Mouse (Mus musculus): ENCODE measurements around the gene Nfib.

The Nfib gene

DNA sequence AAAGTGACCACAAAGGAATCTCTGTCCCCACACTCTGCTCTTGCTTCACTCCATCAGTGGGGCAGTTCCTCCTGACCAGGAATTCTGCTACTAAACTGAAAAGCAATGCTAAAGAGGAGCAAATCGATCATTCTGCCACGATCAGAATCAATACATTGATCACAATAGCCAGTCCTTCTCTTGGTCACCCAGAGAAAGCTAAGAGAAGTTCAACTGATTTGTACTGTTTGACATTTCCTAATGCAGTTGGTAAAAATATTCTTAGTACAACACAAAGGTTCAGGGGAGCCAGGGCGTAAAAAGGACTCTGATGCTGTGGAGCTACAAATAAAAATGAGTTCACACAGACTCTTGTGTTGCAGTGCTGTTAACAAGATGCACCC lies 234.6 kb downstream of the Nfib start:
- DNase-seq (ENCODE audit: low spot score in 2 of 2) = no peak

DNA sequence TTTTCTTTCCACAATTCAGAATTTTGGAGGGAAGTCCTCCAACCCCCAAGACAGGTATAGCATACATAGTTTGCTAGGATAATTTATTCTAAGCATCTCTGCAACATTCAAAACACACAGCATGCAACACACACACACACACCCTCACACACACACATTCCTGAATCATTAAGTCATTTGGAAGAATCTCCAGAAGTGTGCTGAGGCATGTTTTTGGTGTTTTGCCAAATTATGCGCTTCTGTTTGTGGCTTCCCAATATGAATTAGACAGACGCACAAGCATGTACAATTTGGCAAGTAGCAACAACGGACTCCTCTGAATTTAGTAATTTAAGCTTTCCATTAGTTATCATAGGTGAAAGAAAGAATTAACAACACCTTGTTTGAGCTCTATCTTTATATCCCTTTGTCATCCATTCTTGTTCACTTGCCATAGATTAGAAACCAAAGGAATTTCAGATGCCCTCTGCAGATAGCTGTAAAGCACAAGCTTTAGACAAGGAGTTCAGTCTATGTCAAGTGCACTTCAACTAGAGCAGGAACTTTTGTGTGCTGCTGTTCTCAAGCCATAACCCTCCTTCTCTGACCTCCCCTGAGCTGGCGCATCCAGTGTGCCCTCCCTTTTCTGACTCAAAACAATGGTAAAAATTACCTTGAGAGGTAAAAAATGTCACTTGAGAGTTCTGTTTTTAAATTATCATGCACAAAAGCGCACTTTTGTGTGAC lies 235.2 kb downstream of the Nfib start:
- DNase-seq (ENCODE audit: low spot score in 2 of 2) = no peak

DNA sequence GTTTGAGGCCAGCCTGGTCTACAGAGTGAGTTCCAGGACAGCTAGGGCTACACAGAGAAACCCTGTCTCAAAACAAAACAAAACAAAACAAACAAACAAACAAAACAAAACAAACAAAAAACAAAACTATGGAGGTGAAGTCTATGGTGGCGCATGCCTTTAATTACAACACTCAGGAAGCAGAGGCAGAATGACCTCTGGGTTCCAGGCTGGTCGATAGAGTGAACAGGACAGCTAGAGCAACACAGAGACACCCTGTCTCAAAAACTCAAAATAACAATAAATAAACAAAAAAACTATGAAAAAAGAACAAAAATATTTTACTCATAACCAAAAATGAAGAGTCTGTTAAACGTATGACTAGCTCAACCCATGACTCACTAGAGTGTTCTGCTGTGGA lies 236.6 kb downstream of the Nfib start:
- DNase-seq (ENCODE audit: low spot score in 2 of 2) = no peak

DNA sequence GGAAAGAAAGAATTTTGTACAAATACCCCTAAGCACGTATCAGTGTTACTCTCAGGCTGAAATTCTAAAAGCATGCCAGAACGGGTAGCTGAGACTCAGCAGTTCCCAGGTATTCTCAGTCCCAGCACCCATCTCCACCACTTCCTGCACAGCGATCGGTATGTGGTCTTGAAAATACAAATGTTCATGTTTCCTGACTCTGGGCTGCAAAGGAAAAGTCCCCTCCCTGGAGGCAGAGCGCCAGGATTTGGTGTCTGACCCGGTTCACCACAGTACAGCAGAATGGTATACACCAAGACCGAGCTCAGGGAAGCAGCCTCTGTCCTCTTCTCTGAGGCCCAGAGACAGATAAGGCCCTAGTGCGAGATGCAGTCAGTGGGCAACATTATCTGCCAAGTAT lies 238.8 kb downstream of the Nfib start:
- DNase-seq (ENCODE audit: low spot score in 2 of 2) = no peak

DNA sequence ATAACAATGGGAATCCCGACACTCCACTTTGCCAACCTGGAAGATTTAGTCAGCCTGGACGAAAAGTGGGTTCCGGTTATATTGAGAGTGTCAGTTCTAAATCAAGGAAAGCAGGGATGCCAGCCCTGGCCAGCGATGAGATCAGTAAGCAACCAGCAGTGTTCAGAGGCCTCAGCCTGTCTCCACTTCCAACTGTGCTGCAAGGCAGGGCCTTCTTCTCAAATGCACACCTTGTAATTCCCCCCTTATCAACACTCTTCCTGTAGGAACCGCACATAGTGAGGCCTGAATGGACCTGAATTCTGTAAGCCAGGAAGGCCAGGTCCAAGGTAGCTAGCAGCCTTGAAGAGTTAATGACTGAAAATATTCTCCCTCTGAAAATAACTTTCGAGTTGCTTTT lies 239.4 kb downstream of the Nfib start:
- no peak for DNase-seq (ENCODE audit: low spot score in 2 of 2)

DNA sequence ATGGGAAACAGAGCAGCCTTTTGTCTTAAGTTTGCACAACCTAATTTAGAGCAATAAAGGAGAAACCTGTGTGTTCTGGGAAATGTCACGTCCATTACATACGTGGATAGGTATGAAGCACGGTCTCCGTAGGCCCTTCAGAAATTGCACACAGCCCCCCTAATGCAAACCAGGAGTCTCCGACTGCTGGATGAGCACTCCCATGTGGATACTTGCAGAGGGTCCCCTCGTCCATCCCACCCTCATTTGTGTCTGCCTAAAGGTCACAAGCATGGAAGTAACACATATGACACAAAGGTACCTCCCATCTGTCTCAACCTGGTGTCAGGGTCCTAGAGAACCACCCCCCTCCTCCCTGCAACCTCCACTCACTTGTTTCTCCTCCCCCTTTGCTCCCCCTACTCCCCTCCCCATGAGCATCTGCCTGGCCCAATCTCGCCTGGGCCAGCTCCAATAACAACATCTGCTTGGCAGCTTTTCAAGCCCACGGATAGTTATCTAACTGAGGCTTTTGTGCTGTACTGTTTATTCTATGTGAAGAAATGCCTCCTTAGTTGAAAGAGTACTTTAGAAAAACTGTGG lies 241.4 kb downstream of the Nfib start:
- peak; percentile 42 to 50 for DNase-seq (ENCODE audit: low spot score in 2 of 2)

DNA sequence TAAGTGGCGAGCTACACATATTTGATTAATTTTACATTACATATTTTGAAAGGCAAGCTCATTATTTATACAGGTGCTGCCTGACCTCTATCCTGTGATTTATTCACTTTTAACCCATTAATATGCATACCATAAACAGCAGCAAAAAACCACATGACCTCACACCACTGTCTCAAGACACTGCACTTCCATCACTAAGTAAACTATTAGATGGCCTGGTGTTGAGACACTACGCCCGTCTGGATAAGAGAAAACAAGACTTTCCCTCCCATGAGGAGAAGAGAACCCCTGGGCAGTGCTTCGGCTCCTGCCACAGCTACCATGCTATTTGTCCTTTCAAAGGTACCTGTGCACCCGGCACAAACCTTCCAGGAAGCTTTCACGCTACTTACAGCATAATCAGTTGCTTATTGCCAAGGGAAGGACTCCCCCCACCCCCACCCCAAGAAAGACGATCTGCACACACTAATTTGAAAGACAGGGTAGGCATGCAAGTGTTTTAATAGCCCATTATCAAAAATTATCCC lies 242.3 kb downstream of the Nfib start:
- DNase-seq (ENCODE audit: low spot score in 2 of 2) = no peak

DNA sequence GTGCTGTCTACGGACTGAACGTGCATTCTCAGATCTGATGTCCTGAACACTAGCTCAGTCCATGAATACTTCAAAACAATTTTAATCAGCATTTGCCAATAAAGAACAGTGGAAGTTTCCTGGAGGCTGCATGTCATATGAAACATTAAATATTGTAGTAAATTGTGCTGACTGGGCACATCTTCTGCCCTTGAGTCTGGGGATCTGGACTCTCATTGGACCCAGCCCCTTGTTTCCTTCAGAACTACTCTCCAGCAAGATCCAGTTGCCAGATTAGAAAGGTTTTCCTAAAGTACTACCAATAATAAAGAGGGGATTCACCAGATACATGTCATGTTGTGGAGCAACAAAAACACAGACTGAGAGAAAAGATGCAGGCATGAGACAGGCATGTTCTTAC lies 243.9 kb downstream of the Nfib start:
- no peak for DNase-seq (ENCODE audit: low spot score in 2 of 2)

DNA sequence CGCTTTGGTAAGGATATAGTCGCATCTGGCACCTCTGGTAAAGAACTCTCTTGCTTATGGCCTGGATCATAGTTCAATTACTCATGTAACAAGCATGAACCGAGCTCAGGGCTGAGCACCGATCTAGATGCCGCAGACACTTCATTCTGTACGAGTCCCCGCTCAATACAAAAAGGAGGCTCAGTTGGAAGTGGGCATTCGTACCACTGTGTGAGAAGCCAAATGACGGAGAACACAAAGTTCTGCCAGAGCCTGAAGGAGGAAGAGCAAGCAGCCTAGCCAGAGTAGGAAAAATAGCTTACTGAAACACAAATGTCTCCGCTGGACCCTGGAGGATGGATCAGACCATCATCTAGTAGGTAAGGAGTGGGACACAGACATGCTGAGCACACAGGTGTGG lies 246.7 kb downstream of the Nfib start:
- no peak for DNase-seq (ENCODE audit: low spot score in 2 of 2)

DNA sequence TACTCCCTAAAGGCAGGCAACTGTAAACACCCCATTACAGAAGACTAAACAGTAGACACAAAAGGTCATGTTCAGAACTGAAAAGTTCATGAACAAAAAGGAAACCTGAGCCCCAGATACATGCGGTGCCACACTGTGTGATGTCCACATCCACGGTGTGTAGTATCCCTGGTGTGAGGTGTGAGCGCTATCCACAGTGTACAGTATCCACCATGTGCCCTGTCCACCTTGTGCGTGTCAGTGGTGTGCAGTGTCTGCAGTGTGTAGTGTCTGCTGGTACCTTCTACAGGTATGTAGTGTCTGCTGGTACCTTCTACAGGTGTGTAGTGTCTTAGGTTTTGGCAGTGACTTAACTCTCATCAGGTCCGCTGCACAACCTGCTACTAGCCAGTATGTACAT lies 248.6 kb downstream of the Nfib start:
- no peak for DNase-seq (ENCODE audit: low spot score in 2 of 2)

DNA sequence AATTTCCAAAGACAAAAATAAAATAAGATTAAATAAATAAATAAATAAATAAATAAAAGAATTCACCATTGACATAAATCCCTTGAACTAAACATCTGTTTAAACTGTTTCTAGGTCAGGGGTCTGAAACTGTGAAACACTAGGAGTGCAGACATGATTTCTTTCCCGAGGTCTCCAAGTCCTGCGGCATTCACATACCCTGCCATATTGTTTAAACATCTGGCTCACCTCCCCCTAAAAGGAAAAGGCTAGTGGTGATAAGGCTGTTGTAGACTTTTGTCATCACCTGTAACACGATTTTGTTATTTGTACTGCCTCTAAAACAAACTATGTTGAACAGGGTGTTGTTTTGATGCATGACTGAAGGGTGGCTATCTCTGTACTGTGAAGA lies 249.2 kb downstream of the Nfib start:
- no peak for DNase-seq (ENCODE audit: low spot score in 2 of 2)

DNA sequence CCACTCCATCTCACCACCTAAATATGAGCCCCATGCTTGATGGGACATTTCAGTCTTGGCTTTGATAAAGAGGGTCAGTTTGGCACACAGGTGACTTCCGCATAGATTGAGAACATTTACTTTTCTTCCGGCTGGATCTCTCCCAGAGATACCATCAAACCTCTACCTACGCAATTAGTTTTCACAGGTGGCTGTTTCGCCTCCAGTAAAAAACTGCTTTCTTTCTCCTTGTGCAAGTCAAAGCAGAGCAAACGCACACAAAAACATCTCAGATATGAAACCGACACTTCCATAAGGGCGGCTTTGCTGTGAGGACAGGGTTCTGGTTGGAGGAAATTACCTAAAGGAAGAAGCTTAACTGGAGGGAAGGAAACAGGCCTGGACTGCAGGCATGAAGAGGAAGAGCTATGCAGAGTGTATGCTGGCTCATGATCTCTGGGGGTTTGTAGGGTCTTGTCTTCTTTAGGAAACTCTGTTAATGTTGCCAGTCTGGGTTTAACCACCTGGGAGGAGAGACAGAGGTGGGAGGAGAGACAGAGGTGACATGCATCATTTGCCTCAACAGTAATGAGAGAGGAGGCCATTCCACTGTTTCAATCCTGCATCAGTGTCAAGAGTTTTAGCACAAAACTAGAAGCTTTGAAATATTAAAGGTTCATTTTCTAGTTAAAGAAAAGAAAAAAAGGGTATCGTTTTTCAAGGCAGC lies 249.8 kb downstream of the Nfib start:
- no peak for DNase-seq (ENCODE audit: low spot score in 2 of 2)

DNA sequence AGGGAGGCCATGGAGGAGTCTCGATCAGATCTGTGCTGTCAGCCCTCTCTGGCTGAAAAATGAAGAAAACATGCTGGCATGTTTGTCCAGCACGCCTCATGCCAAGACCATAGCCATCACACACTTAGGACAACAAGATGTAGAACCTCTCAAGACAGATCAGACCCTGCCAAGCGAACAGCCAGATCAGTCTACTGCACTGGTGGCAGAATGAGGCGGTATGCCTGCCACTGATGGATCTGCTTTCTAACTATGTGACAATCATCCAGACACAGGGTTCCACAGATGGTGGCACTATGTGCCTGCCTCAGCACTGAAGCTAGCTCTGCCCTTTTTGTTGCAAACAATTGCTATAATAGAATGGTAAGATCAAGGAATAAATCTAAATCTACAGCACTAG lies 250.6 kb downstream of the Nfib start:
- DNase-seq (ENCODE audit: low spot score in 2 of 2) = no peak

DNA sequence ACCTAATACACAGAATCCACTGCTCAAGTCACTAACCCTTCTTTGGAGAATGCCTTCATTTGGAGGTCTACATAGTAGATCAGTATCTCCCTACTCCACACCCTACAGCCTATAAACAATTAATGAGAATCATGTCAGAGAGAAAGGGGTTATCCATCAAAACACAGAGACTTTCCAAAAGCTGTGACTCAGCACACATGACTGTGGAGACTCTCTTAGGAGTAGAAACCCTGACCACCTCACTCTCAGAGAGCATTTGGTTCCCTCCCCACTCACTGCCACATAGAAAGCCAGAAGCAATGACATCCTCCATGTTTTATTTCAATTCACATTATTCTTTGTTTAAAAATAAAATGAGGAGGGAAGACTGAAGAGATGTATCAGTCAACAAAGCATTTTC lies 252.2 kb downstream of the Nfib start:
- no peak for DNase-seq (ENCODE audit: low spot score in 2 of 2)

DNA sequence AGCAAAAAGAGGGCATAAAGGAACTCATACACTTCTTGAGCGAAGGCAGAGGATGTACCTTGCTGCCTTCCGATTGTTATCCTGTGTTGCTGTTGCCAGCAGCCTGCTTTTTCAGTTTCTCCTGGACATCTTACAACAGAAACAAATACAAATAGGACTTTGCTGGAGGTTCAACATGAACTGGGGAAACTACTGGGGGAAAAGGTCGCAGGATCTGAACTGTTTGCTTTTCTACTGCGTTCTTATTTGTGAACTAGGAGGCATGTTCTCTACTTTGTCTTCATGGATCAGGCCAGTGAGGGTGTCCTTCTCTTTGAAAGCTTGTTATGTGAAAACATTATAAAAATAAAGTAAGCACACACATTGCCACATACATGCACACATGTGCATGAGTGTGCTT lies 252.6 kb downstream of the Nfib start:
- DNase-seq (ENCODE audit: low spot score in 2 of 2) = no peak

DNA sequence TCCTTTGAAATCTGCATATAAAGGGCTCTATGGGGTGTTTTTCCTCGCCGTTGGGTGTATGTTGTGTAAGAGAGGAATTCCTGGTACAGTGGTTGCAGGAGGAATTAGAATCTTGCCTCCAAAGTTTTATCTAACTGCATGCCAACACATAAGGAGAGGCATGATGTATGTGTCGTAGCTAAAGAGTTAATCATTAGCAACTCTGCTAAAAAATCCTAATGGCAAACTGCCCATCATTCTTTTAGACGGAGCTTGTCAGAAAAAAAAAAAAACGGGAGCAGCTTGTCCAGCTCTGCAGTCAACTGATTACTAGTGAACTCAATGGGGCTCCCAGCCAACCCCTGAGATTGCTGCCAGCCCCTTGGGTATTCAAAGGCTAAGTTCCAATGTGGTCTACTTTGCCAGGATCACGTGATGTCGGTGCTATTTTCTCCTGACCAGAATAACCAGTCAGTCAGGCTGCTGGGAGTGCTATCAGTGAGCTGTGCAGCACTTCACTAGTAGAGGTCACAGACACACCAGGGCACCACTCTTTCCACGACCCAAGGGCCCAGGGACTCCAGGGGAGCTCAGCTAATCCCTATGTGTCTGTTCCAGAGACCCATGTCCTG lies 258.4 kb downstream of the Nfib start:
- peak; percentile 56 to 69 for DNase-seq (ENCODE audit: low spot score in 2 of 2)

DNA sequence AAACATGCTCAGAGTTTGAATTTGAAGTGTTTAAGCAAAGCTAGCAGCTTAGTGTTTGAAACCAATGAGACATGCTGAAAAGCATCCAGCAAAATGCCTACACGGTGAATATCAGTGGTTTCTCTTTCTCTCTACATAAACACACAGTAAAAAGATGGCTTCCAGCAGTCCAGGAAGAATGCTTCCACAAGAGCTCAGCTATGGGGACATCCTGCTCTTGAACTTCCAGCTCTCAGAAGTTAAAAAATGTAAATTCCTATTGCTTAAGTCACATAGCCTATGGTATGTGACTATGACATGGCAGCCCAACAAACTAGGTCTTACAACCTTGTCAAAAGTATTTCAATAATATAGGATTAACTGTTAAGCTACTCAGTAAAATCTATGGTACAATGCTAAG lies 261.5 kb downstream of the Nfib start:
- DNase-seq (ENCODE audit: low spot score in 2 of 2) = no peak

DNA sequence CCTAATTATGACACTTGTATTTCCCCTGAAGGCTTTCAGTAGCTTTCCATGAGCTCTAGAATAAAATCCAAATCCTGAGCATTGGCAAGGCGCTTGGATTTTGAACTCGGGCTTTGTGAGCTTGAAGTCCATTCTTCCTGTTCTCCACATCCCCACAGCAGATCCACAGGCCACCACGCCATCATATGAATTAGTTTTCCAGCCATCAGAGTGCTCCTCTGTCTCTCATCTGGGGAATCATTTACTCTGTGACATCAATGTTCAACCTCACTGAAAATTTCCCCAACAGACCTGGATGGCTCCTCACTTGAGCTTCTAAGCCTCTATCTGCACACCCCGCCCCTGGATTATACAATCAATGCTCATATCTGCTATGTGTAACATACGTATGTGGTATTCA lies 262.1 kb downstream of the Nfib start:
- no peak for DNase-seq (ENCODE audit: low spot score in 2 of 2)

DNA sequence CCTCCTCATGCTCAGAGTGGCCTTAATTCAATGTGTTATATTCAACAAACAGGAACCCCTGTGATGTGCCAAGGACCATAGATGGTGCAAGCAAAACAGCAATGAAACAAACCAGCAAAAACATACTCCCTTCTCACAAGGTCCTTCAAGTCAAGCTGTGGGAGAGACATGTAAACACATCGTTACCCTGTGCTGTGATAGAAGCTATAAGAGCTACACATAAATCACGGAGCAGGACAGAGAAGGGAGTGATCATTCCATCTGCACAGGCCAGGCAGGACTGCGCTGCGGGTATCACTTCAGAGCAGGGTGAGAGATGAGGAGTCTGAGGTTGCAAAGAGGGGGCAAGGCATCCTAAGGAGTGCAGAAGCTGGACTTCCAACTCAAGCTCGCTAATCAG lies 262.5 kb downstream of the Nfib start:
- DNase-seq (ENCODE audit: low spot score in 2 of 2) = no peak

DNA sequence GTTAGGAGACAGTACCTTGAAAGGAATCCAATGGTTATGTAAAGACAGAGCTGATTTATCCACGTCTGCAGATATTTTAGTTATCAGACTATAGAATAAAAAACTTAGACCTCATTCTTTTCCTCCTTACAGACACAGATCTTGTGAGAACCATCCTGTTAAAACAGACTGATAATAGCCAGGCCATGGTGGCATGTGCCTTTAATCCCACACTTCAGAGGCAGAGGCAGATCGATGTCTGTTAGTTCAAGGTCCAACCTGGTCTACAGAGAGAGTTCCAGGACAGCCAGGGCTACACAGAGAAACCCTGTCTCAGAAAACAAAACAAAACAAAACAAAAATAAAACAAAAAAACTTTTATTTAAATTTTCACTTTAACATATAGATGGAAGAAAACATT lies 264.9 kb downstream of the Nfib start:
- DNase-seq (ENCODE audit: low spot score in 2 of 2) = no peak

DNA sequence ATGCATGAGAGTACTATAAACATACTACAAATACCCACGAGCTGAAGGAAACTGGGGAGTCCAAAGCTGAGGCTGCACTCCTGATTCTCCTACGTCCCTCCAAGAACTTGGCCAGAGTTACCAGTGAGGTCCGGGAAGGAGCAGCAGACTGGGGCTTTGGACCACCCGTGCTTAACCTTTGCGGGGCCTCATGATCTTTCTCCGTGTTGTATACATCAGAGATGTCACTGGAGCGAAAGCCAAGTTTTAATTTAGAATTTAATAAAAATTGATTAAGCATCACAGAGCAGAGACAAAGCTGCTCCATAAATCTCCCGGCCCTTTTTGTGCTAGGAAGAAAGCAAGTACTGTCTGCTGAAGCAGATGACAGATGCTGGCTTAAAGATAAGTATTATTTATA lies 265.7 kb downstream of the Nfib start:
- no peak for DNase-seq (ENCODE audit: low spot score in 2 of 2)

DNA sequence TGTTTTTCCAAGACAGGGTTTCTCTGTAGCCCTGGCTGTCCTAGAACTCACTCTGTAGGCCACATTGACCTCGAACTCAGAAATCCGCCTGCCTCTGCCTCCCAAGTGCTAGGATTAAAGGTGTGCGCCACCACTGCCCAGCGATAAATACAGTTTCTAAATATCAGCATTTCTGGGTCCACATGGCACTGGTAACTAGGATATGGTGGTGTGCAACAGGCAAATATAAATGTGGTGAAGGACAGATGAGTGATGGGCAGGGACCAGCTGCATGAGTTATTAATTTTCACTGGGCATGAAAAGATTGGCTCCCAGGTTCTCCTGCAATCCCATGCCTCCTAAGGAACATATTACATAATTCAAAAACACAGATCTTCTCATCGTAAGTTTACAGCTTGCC lies 266.9 kb downstream of the Nfib start:
- DNase-seq (ENCODE audit: low spot score in 2 of 2) = no peak
